Mouse (Mus musculus) cerebellum, postnatal 25 days (tissue): ENCODE measurements at regions not wholly inside any gene's neighbourhood (a gene's known extent, or its start where the extent isn't known, plus 50 kb on each side); places are given as distances from the start of the nearest gene placed in this dataset.
A peak's percentile ranks its signal among the peaks of the same experiment; 100 is the strongest.

Experiments used
- DNase-seq, 2 experiments: peaks; one replicate each; pipeline ENCODE4 v3.0.0; 2021; ENCODE audit warnings: mixed read lengths in 2 of 2

GRCm38 (mm10) chrX:82741478-82741877 is 207.2 kb upstream of the Dmd start:
- no peak for DNase-seq

DNA sequence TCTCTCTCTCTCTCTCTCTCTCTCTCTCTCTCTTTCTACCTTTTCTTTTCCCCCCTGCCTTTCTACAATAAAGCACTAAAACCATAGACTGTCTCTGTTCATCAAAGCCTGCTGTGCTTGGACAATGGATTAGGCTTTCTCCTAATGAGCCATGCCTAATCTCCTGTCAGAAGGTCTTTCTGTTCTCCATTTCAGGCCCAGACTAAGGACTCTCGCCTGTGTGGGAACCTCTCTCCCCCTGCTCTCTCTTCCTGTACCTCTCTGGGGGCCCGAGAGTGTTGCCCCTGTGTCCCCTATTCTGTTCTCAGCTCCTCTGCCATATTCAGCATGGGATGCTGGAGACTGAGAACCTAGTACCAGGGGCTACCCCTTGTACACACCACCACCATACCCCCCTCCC is 184.5 kb upstream of the Dmd start:
- DNase-seq, result no peak

- DNase-seq, result no peak
These were observed 139.5 kb upstream of the Dmd start for GRCm38 (mm10) chrX:82809171-82809570.

GRCm38 (mm10) chrX:82814618-82815017 is 134.1 kb upstream of the Dmd start:
- peak in 1 of 2 experiments; percentile 1 for DNase-seq

GRCm38 (mm10) chrX:82817045-82817444 is 131.6 kb upstream of the Dmd start:
- DNase-seq, result peak in 1 of 2 experiments; percentile 11

GRCm38 (mm10) chrX:82823606-82824005 is 125.1 kb upstream of the Dmd start:
- DNase-seq, result no peak

GRCm38 (mm10) chrX:82866116-82866515 is 82.6 kb upstream of the Dmd start:
- no peak for DNase-seq
